Mouse (Mus musculus): Measurements from ENCODE around the gene Bak1. TPM values are rescaled to one million over a fixed set of nuclear protein-coding genes. Genes with fewer than 3 reads are reported as not detected.
A peak's percentile ranks its signal among the peaks of the same experiment; 100 is the strongest.

Gene Bak1
- total RNA-seq (2021) = 10 to 100 TPM; 17.0 to 17.8 TPM

DNA sequence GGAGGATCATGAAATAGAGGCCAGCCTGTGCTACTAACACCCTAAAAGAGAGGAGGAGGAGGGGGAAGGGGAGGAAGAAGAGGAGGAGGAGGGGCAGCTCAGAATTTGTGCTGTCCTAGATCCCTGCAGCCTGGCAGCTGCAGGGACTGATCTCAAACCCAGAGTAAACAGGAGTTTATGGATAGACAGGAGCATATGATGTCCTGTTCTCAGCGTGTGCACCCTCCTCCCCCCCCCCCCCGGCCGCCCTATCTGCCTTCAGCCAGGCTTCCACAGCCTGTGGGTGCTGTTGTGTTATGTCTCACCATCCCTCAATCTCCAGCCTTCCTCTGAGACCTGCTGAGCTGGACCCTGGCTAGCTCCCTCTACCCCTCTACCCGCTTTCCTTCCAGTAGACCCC is at the start of gene Bak1:
TSS of gene Bak1 (minus strand) at position 101 of the 400 bp plus-strand sequence.
- intact Hi-C loops (cut with DNase I) = loop anchor here (1.0 kb wide), 1 partner anchor 97 kb away; no protein-coding TSS in a partner anchor

DNA sequence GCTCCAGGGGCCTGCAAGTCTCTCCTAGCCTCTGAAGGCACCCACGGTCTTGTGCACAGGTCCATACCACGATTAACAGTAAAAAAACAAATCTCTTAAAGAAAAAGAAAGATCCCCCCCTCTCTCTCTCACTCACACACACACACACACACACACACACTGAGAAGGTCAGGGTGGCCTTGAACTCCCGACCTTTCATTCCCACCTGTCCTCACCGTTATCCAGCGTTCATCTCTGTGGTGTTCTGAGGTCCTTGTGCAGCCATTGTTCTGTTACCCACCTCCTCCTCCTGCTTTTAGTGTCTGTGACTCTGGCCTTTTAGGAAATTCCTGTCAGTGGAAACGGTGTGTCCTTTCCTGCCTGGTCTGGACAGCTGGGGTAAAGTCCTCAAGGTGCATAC is 49.7 kb upstream of the Bak1 start:
- DNase-seq (ENCODE audit: low spot score in 2 of 2) = no peak
- intact Hi-C loops (cut with DNase I) = no loop called here

More for the DNA sequence above, at the start of gene Bak1:
- DNase-seq (ENCODE audit: low spot score in 2 of 2) = no peak

GRCm38 (mm10) chr17:27077920-27078319 is 49.1 kb upstream of the Bak1 start:
- intact Hi-C loops (cut with DNase I) = no loop called here
- DNase-seq (ENCODE audit: low spot score in 2 of 2) = no peak

DNA sequence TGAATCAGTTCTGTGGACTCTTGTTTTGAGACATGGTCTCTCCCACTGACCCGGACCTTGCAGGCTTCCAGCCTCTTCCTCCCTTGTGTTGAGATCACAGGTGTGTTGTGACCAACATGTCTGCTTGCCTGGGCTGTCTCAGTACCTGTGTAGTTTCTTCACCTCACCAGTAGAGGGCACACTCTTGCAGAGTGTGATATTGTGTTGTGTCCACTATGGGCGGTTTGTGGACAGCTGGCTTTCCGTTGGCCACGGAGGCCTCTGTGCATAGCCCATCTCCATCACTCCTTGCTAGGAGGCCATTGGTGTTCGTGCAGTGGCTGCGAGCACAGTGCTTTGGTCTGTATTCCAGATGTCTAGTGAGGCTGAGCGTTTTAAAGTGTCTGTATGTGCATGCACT is 48.3 kb upstream of the Bak1 start:
- no peak for DNase-seq (ENCODE audit: low spot score in 2 of 2)
- intact Hi-C loops (cut with DNase I) = no loop called here

DNA sequence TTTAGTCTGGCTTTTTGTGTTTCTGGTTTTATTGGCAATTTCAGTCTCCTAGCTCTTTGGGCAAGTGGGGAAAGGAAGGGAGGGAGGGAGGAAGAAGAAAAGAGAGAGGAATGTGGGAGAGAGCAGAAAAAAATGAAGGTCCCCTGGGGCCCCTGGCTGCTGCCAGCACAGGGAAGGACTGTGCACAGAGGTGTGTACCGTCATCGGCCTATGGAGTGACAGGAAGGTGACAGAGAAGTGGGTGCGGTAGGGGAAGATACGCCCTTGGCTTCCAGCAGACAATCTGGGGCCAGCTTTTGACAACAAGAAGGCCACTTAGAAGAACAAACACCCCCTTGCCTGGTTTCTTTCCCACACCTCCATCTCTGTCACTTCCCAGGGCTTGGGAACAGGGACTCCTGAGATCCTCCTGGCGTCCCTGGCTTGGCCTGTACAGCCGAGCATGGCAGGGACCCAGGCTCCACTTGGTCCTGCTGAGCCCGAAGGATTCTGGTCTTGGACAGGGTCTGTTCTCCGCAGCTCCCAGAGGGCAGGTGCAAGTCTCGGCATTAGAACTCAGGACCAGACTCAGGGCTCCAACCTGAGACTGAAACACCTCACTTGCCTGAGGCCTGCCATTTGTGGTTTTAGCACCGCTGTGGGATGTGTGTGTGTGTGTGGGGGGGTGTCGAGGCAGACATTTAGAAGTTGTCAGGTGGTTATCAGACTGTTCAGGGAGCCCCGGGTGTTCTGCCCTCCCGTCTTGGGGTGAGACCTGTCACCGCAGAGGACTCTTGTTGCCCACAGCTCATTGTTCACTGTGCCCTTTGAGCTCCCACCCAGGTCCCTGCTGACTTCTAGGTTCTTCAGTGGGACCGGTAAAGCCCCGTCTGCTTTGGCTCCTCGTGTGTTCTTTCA is 46.3 kb upstream of the Bak1 start:
- intact Hi-C loops (cut with DNase I) = no loop called here
- DNase-seq (ENCODE audit: low spot score in 2 of 2) = no peak

GRCm38 (mm10) chr17:27074236-27074635 is 45.4 kb upstream of the Bak1 start:
- intact Hi-C loops (cut with DNase I) = no loop called here
- no peak for DNase-seq (ENCODE audit: low spot score in 2 of 2)

DNA sequence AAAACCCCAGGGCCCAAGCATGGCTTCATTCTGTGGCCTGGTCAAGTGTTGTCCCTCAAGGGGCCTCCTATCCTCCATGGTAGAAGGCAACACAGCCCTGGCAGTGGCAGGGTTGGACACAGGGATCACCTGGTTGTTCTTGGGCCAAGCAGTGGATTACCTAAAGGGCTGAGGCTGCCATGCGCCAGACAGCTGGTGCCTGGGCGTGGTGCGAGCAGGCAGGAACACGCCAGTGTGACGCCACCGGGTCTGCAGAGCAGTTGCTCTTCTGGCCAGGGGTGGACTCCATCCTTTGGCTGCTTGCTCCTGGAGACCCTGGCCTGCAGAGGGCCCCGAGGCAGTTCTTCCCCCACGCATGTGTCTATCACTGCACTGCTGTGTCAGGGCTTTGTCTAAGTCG is 45.0 kb upstream of the Bak1 start:
- no peak for DNase-seq (ENCODE audit: low spot score in 2 of 2)
- intact Hi-C loops (cut with DNase I) = no loop called here

DNA sequence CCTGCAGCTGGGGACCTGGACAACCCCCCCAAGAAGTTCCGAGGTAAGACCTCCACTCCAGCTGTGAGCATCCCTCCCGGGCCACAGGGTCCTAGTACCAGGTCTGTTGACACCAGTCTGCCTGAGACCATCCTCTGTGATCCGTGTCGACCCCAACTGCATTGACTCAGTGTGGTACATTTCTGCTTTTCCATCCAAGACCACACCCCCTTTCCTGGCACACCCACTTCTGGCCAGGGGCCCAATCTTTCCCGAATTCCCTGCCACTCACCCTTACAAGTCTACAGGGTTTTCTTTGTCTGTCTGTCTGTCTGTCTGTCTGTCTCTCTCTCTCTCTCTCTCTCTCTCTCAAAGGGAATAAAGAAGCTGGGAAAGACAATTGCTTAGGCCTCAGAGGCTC is 44.3 kb upstream of the Bak1 start:
- DNase-seq (ENCODE audit: low spot score in 2 of 2) = no peak
- intact Hi-C loops (cut with DNase I) = no loop called here

GRCm38 (mm10) chr17:27072363-27072762 is 43.6 kb upstream of the Bak1 start:
- intact Hi-C loops (cut with DNase I) = no loop called here
- peak; percentile 38 to 82 for DNase-seq (ENCODE audit: low spot score in 2 of 2)

DNA sequence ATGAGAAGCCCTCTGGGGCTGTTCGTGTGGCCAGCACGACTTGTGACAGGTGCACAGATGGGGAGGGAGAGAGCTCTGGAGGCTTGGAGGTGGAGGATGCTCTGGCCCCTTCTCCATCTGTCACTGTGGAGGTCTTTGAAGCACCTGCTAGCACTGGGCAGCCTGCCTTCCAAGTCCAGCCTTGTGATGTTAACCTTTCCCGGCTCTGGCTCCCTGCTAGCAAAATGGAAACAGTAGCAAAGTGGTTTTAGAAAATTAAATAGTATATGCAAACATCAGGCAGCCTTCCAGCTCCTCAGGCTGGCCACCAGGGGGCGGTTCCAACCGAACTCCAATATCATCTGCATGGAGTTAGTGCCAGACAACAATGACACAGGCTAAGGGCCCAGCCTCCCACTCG is 42.8 kb upstream of the Bak1 start:
- intact Hi-C loops (cut with DNase I) = no loop called here
- no peak for DNase-seq (ENCODE audit: low spot score in 2 of 2)

- no peak for DNase-seq (ENCODE audit: low spot score in 2 of 2)
- intact Hi-C loops (cut with DNase I) = no loop called here
Measured at GRCm38 (mm10) chr17:27070913-27071312, 42.1 kb upstream of the Bak1 start.

GRCm38 (mm10) chr17:27069071-27069470 is 40.3 kb upstream of the Bak1 start:
- intact Hi-C loops (cut with DNase I) = no loop called here
- DNase-seq (ENCODE audit: low spot score in 2 of 2) = no peak

GRCm38 (mm10) chr17:27066065-27066464 is 37.3 kb upstream of the Bak1 start:
- DNase-seq (ENCODE audit: low spot score in 2 of 2) = no peak
- intact Hi-C loops (cut with DNase I) = no loop called here

DNA sequence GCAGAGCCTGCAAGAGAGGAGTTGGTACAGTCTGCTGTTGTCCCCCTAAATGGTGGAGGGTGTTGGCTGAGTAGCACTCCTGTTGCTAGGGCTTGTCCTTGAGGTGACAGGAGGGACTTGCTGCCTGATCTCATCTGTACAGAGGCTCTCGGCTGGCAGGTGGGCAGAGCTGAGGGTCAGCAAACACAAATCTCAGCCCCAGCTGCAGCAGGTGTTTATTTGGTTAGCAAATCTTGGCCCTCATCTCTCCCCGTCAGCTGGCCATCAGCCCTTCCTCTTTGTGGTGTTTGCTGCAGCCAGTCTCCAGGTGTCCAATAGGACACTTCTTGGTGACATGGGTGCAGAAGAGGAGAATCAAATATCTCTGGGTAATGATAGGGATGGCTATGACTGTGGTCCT is 35.4 kb upstream of the Bak1 start:
- no peak for DNase-seq (ENCODE audit: low spot score in 2 of 2)
- intact Hi-C loops (cut with DNase I) = no loop called here

DNA sequence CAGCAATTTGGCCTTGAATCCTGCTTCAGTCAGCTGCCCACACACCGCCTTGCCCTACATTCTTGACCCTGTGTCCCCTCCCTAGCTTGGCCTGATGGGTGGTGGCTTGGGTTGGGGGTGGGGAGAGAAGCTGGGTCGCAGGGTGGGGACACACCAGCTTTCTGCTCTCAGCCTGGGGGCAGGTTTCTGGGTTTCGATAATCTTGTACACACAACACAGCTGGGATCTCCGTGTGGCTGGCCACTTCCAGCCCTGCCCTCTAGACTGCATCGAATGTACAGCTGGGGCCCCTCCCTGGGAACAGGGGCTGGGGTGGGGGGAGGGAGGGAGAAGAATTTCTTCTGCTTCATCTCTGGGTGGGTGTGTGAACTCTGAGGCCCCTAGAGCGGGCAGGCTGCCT is 34.9 kb upstream of the Bak1 start:
- intact Hi-C loops (cut with DNase I) = no loop called here
- DNase-seq (ENCODE audit: low spot score in 2 of 2) = no peak

DNA sequence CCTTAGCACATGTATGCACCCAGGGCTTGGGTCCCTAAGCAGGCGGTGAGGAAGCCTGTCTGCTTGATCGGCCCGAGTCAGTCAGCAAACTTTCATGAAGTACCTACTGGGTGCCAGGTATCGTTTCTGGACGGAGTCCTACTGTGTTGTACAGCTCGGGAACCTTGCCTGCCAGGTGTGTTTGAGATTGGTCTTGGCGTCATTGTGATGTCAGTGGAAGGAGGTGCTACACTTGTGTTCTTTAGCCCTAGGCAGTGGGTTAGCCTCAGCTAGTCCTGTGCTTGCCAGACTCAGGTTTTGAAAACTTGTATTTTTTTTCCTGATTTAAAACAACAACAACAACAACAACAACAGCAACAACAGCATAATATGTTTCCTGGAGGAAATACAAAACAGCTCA is 33.9 kb upstream of the Bak1 start:
- intact Hi-C loops (cut with DNase I) = no loop called here
- DNase-seq (ENCODE audit: low spot score in 2 of 2) = no peak

DNA sequence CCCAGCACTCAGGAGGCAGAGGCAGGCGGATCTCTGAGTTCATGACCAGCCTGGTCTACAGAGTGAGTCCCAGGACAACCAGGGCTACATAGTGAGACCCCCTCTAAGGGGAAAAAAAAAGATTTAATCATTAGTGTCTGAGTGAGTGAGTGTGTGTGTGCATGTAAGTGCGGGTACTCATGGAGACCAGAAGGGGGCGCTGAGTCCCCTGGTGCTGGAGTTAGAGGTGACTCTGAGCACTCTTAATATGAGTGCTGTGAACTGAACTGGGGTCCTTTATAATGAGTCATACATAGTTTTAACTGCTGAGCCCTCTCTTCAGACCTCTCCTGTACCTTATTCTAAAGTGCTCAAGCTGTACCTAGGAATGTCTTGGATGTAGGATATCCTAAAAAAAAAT is 32.9 kb upstream of the Bak1 start:
- intact Hi-C loops (cut with DNase I) = no loop called here
- DNase-seq (ENCODE audit: low spot score in 2 of 2) = no peak

GRCm38 (mm10) chr17:27060698-27061097 is 31.9 kb upstream of the Bak1 start:
- intact Hi-C loops (cut with DNase I) = no loop called here

GRCm38 (mm10) chr17:27057517-27058055 is 28.8 kb upstream of the Bak1 start:
- DNase-seq (ENCODE audit: low spot score in 2 of 2) = no peak
- intact Hi-C loops (cut with DNase I) = no loop called here

More at GRCm38 (mm10) chr17:27060698-27061097, 31.9 kb upstream of the Bak1 start:
- no peak for DNase-seq (ENCODE audit: low spot score in 2 of 2)

DNA sequence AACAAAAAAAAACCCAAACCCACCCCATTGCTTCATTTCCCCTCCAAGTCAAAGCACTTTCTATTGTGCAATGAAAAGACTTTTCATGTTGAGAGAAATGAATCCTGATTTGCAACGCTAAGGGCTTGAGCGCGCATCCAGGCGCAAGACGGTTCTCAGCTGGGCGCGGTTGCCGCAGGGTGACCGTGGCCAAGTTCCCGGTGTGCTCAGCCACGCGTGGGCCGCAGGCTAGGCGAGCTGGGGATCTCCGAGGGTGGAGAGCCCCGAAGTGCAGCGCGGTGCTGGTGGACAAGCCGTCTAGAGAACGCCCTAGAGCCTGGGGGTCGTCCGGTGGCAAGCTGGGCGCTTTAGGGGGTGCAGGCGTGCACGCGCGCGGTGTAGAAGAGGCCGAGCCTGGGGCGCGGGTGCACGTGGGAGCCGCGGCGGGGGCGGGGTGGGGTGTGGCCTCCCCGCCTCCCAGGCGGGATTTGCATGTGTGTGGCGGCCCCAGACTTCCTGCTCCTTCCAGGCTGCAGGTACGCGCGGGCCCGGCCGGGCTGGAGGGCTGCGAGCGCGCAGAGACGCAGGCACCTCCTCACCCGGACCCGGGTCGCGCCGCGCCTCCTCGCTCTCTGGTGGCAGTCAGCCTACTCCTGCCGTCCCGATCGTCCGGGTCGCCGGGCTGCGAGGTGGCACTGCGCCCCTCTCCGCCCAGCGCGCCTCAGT is 28.2 kb upstream of the Bak1 start, which contains the start of gene Itpr3:
TSS of gene Itpr3 (plus strand) at position 493 of the 705 bp plus-strand sequence.
- intact Hi-C loops (cut with DNase I) = no loop called here
- DNase-seq (ENCODE audit: low spot score in 2 of 2) = peak in 1 of 2 experiments; percentile 24

- intact Hi-C loops (cut with DNase I) = no loop called here
Measured at GRCm38 (mm10) chr17:27056170-27056569, 27.4 kb upstream of the Bak1 start.

More at GRCm38 (mm10) chr17:27056170-27056569, 27.4 kb upstream of the Bak1 start:
- no peak for DNase-seq (ENCODE audit: low spot score in 2 of 2)
